Mouse (Mus musculus): ENCODE results near the gene Il17c. TPM values are rescaled to one million over a fixed set of nuclear protein-coding genes. Genes with fewer than 3 reads are reported as not detected.
A peak's percentile ranks its signal among the peaks of the same experiment; 100 is the strongest.

Il17c gene
- total RNA-seq, 4 experiments from 2014 or later: 0.43 TPM; not detected in 3

- no peak for DNase-seq
These were observed 39.0 kb downstream of the Il17c start, which contains the start of gene Snai3 for GRCm38 (mm10) chr8:122460524-122461472. Snai3 (minus strand) TSS chr8:122460733.

GRCm38 (mm10) chr8:122461473-122462148 lies 39.8 kb downstream of the Il17c start:
- no peak for DNase-seq

GRCm38 (mm10) chr8:122462510-122462909 lies 40.7 kb downstream of the Il17c start:
- no peak for DNase-seq

GRCm38 (mm10) chr8:122463651-122464640 lies 42.1 kb downstream of the Il17c start:
- DNase-seq: no peak

- DNase-seq: peak; percentile 51
These were observed 43.2 kb downstream of the Il17c start for GRCm38 (mm10) chr8:122464985-122465384.

- DNase-seq: no peak
These were observed 46.0 kb downstream of the Il17c start for GRCm38 (mm10) chr8:122467816-122468215.

- no peak for DNase-seq
These were observed 47.6 kb downstream of the Il17c start for GRCm38 (mm10) chr8:122469407-122469806.

GRCm38 (mm10) chr8:122469965-122470364 lies 48.1 kb downstream of the Il17c start:
- no peak for DNase-seq

- DNase-seq: no peak
These were observed 48.9 kb downstream of the Il17c start for GRCm38 (mm10) chr8:122470691-122471090.

Small RNAs within 50 kb of the gene (microRNA-seq; reads per million reads assigned to microRNA genes)
- gene Gm24366: 0 reads per million in 2 experiments

Other genes with a start within 250 kb of the Il17c start
- 10 to 100 TPM; 17.3 to 35.3 (median 28.0) TPM for gene Zfpm1, start 139.9 kb upstream of the Il17c start, total RNA-seq (2022)
- not detected for gene Trhr2, start 61.3 kb upstream of the Il17c start, total RNA-seq (2022)
- 10 to 100 TPM; 38.4 to 55.0 (median 47.0) TPM for gene Zc3h18, start 45.4 kb upstream of the Il17c start, total RNA-seq (2022)
- 10 to 100 TPM; 34.3 to 52.7 (median 43.6) TPM for gene Cyba, start 10.9 kb downstream of the Il17c start, total RNA-seq (2022)
- 10 to 100 TPM; 16.7 to 33.1 (median 22.0) TPM for gene Mvd, start 21.4 kb downstream of the Il17c start, total RNA-seq (2022)
- not detected for gene Snai3, start 38.7 kb downstream of the Il17c start, total RNA-seq (2022)
- 10 to 100 TPM; 46.3 to 68.8 (median 57.7) TPM for gene Rnf166, start 54.0 kb downstream of the Il17c start, total RNA-seq (2022)
- 10 to 100 TPM; 25.8 to 28.5 (median 26.2) TPM for gene Ctu2, start 54.1 kb downstream of the Il17c start, total RNA-seq (2022)
- 10 to 100 TPM; 13.8 to 25.2 (median 18.5) TPM for gene Piezo1, start 129.3 kb downstream of the Il17c start, total RNA-seq (2022)
- gene Cdt1, start 146.0 kb downstream of the Il17c start, total RNA-seq (2022): 1 to 10 TPM; 4.8 to 9.9 (median 8.2) TPM
- gene Aprt, start 154.9 kb downstream of the Il17c start, total RNA-seq (2022): 100 to 1,000 TPM in 3 of 4 experiments, 10 to 100 TPM in 1; 83.4 to 110 (median 106) TPM
- 10 to 100 TPM in 2 of 4 experiments, 1 to 10 TPM in 2; 6.4 to 11.6 (median 9.1) TPM for gene Galns, start 189.4 kb downstream of the Il17c start, total RNA-seq (2022)
- gene Trappc2l, start 189.6 kb downstream of the Il17c start, total RNA-seq (2022): 10 to 100 TPM; 61.7 to 64.9 (median 62.9) TPM
- not detected for gene Pabpn1l, start 200.7 kb downstream of the Il17c start, total RNA-seq (2022)

Data from adrenal gland, adult 8-10 months (tissue).